Mouse (Mus musculus): ENCODE measurements around the gene Tcp1. TPM values are rescaled to one million over a fixed set of nuclear protein-coding genes. Genes with fewer than 3 reads are reported as not detected.
A peak's percentile ranks its signal among the peaks of the same experiment; 100 is the strongest.

Gene Tcp1
- polyA plus RNA-seq, 1 experiment from 2014 or later = 144 TPM

GRCm38 (mm10) chr17:12880178-12880577 is 35.3 kb upstream of the Tcp1 start:
- ATAC-seq = peak; percentile 57; the same call in 1 of the 2 replicates
- Histone ChIP-seq H3K36me3 (ENCODE audit: control insufficient read depth, insufficient read depth) (no peaks in the 10 kb centered on the region), H3K9me3 (ENCODE audit: control insufficient read depth) (no peaks in the 10 kb centered on the region), H3K4me3 (ENCODE audit: low read depth, low read length) (peak overlapping the region; percentile 9; the same call in 1 of the 2 replicates), H3K9ac (ENCODE audit: low read depth, low read length) (no peak overlapping the region), H3K27ac (ENCODE audit: low read depth, low read length) (no peak overlapping the region), H3K4me1 (replicated peaks; ENCODE audit: control insufficient read depth, insufficient read depth, low read length) (no peaks in the 10 kb centered on the region), H3K4me2 (replicated peaks; ENCODE audit: low read depth) (peak overlapping the region; percentile 57), H3K27me3 (replicated peaks; ENCODE audit: control insufficient read depth, insufficient read depth, low read length) (no peaks in the 10 kb centered on the region)
- peak; percentile 88 for TF ChIP-seq CTCF (IDR thresholded peaks at IDR 0.05; ENCODE audit: low read depth)
- WGBS = 2% methylated on average over 14 of the region's 14 CpGs

DNA sequence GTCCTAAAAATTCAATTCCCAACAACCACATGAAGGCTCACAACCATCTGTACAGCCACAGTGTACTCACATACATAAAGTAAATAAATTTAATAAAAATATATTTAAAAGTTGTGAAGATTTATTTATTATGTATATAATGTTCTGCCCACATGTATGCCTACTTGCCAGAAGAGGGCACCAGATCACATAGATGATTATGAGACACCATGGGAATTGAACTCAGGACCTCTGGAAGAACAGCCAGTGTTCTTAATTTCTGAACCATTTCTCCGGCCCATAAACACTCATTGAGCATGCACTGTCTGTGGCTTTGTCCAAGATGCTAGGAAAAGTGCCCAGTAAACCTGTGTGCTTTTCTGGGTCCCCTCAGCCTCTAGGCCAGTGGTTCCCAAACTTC is 34.3 kb upstream of the Tcp1 start:
- no peaks in the 10 kb centered on the region for H3K9me3 ChIP-seq (ENCODE audit: control insufficient read depth)
- H3K27ac ChIP-seq (ENCODE audit: low read depth, low read length) = no peak overlapping the region
- H3K27me3 ChIP-seq (replicated peaks; ENCODE audit: control insufficient read depth, insufficient read depth, low read length) = no peaks in the 10 kb centered on the region
- no peak overlapping the region for H3K9ac ChIP-seq (ENCODE audit: low read depth, low read length)
- no peak for ATAC-seq
- H3K4me1 ChIP-seq (replicated peaks; ENCODE audit: control insufficient read depth, insufficient read depth, low read length) = no peaks in the 10 kb centered on the region
- H3K4me3 ChIP-seq (ENCODE audit: low read depth, low read length) = no peak overlapping the region
- H3K4me2 ChIP-seq (replicated peaks; ENCODE audit: low read depth) = no peak overlapping the region
- no peaks in the 10 kb centered on the region for H3K36me3 ChIP-seq (ENCODE audit: control insufficient read depth, insufficient read depth)
- TF ChIP-seq CTCF (IDR thresholded peaks at IDR 0.05; ENCODE audit: low read depth) = peak; percentile 39
- 91% methylated on average over 1 of the region's 1 CpGs for WGBS

GRCm38 (mm10) chr17:12886620-12887019 is 28.9 kb upstream of the Tcp1 start:
- no peak overlapping the region for H3K27ac ChIP-seq (ENCODE audit: low read depth, low read length)
- H3K4me2 ChIP-seq (replicated peaks; ENCODE audit: low read depth) = no peak overlapping the region
- H3K4me3 ChIP-seq (ENCODE audit: low read depth, low read length) = no peak overlapping the region
- WGBS = 32% methylated on average over 6 of the region's 6 CpGs
- no peak for ATAC-seq
- no peaks in the 10 kb centered on the region for H3K4me1 ChIP-seq (replicated peaks; ENCODE audit: control insufficient read depth, insufficient read depth, low read length)
- H3K27me3 ChIP-seq (replicated peaks; ENCODE audit: control insufficient read depth, insufficient read depth, low read length) = no peaks in the 10 kb centered on the region
- TF ChIP-seq CTCF (IDR thresholded peaks at IDR 0.05; ENCODE audit: low read depth) = peak; percentile 26
- H3K9me3 ChIP-seq (ENCODE audit: control insufficient read depth) = no peaks in the 10 kb centered on the region
- H3K36me3 ChIP-seq (ENCODE audit: control insufficient read depth, insufficient read depth) = peaks cover 9% of the 10 kb centered on the region; the same call in 1 of the 2 replicates
- H3K9ac ChIP-seq (ENCODE audit: low read depth, low read length) = no peak overlapping the region

DNA sequence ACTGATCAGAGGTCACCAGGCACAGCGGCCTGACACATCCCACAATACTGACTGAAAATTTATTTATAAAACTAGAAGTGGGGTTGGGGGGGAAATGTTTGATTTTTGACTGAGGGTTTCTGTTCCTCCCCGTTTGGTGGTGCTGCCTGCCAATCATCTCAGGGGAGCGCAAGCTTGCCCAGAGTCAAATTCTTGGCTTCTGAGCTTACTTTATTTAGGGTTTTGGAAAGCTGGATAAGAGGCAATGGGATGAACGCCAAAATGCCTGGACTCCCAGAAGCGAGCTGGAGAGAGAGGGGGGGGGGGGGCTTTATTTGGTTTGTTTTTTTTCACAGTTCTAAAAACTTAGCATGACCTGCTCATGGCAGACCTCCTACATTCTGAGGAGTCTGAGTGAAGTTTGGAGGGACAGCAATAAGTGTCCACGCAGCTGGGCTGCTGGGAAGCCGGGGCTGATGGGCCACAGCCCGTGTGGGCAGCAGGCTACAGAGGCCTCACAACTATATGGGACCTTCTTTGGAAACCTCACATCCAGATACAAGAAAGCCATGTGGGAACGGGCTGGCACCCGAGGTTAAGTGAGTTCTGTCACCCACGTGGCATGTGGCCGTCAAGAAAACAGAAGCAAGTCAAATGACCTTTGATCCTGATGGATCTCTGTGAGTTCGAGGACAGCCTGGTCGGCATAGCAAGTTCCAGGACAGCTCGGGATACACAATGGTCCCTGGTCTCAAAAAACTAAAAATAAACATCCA is 28.3 kb upstream of the Tcp1 start:
- H3K36me3 ChIP-seq (ENCODE audit: control insufficient read depth, insufficient read depth) = peaks cover 12% of the 10 kb centered on the region; the same call in 1 of the 2 replicates
- no peaks in the 10 kb centered on the region for H3K9me3 ChIP-seq (ENCODE audit: control insufficient read depth)
- no peaks in the 10 kb centered on the region for H3K27me3 ChIP-seq (replicated peaks; ENCODE audit: control insufficient read depth, insufficient read depth, low read length)
- no peak overlapping the region for H3K4me3 ChIP-seq (ENCODE audit: low read depth, low read length)
- H3K9ac ChIP-seq (ENCODE audit: low read depth, low read length) = no peak overlapping the region
- no peaks in the 10 kb centered on the region for H3K4me1 ChIP-seq (replicated peaks; ENCODE audit: control insufficient read depth, insufficient read depth, low read length)
- no peak overlapping the region for H3K4me2 ChIP-seq (replicated peaks; ENCODE audit: low read depth)
- TF ChIP-seq CTCF (IDR thresholded peaks at IDR 0.05; ENCODE audit: low read depth) = no peak
- 0 out of 2 replicates have a peak, but pooled peaks have one; percentile 4 for ATAC-seq
- no peak overlapping the region for H3K27ac ChIP-seq (ENCODE audit: low read depth, low read length)
- 70% methylated on average over 15 of the region's 15 CpGs for WGBS

- WGBS = 86% methylated on average over 4 of the region's 4 CpGs
Observed at GRCm38 (mm10) chr17:12891054-12891453, 24.4 kb upstream of the Tcp1 start.

GRCm38 (mm10) chr17:12892033-12892432 is 23.5 kb upstream of the Tcp1 start:
- H3K9me3 ChIP-seq (ENCODE audit: control insufficient read depth) = no peaks in the 10 kb centered on the region
- TF ChIP-seq CTCF (IDR thresholded peaks at IDR 0.05; ENCODE audit: low read depth) = no peak
- H3K4me3 ChIP-seq (ENCODE audit: low read depth, low read length) = no peak overlapping the region
- peaks cover 12% of the 10 kb centered on the region; the same call in 1 of the 2 replicates for H3K36me3 ChIP-seq (ENCODE audit: control insufficient read depth, insufficient read depth)
- no peak overlapping the region for H3K4me2 ChIP-seq (replicated peaks; ENCODE audit: low read depth)
- no peak for ATAC-seq
- 95% methylated on average over 9 of the region's 9 CpGs for WGBS
- H3K9ac ChIP-seq (ENCODE audit: low read depth, low read length) = no peak overlapping the region
- no peak overlapping the region for H3K27ac ChIP-seq (ENCODE audit: low read depth, low read length)
- H3K4me1 ChIP-seq (replicated peaks; ENCODE audit: control insufficient read depth, insufficient read depth, low read length) = no peaks in the 10 kb centered on the region
- H3K27me3 ChIP-seq (replicated peaks; ENCODE audit: control insufficient read depth, insufficient read depth, low read length) = no peaks in the 10 kb centered on the region

More at GRCm38 (mm10) chr17:12891054-12891453, 24.4 kb upstream of the Tcp1 start:
- Histone ChIP-seq H3K4me1 (replicated peaks; ENCODE audit: control insufficient read depth, insufficient read depth, low read length) (no peaks in the 10 kb centered on the region), H3K4me3 (ENCODE audit: low read depth, low read length) (no peak overlapping the region), H3K27me3 (replicated peaks; ENCODE audit: control insufficient read depth, insufficient read depth, low read length) (no peaks in the 10 kb centered on the region), H3K9me3 (ENCODE audit: control insufficient read depth) (no peaks in the 10 kb centered on the region), H3K9ac (ENCODE audit: low read depth, low read length) (no peak overlapping the region), H3K4me2 (replicated peaks; ENCODE audit: low read depth) (no peak overlapping the region), H3K27ac (ENCODE audit: low read depth, low read length) (no peak overlapping the region), H3K36me3 (ENCODE audit: control insufficient read depth, insufficient read depth) (peaks cover 12% of the 10 kb centered on the region; the same call in 1 of the 2 replicates)
- no peak for ATAC-seq
- TF ChIP-seq CTCF (IDR thresholded peaks at IDR 0.05; ENCODE audit: low read depth) = no peak

Data from intestine, postnatal 0 days (tissue).